Mouse (Mus musculus) liver, adult 2 months (tissue): ENCODE data around the gene Lamp1. TPM values are rescaled to one million over a fixed set of nuclear protein-coding genes. Genes with fewer than 3 reads are reported as not detected.

ENCODE experiments used
- DNase-seq: peaks from one replicate; pipeline ENCODE4 v3.0.0-alpha.2; 2011; ENCODE audit warnings: low read depth, low spot score; ENCODE audit errors: extremely low read depth
- H3K27ac ChIP-seq: fragments of 200-500 bp; replicated peaks from 2 replicates; pipeline ENCODE4 v1.5.1; 2012; ENCODE audit warnings: low read depth, mild to moderate bottlenecking, control low read depth, inconsistent platforms, low read length; ENCODE audit not compliant: insufficient read depth
- H3K27me3 ChIP-seq: fragments of 200-500 bp; 2 replicates; pipeline ENCODE4 v1.6.1; 2012; ENCODE audit warnings: mild to moderate bottlenecking, moderate library complexity, low read length, inconsistent platforms; ENCODE audit not compliant: control insufficient read depth, insufficient read depth
- H3K36me3 ChIP-seq: fragments of 200-500 bp; 2 replicates; pipeline ENCODE4 v1.6.1; 2012; ENCODE audit warnings: low read length, inconsistent platforms; ENCODE audit not compliant: control insufficient read depth, insufficient read depth
- H3K4me1 ChIP-seq: fragments of 200-500 bp; 2 replicates; pipeline ENCODE4 v1.6.1; 2011; ENCODE audit warnings: low read length; ENCODE audit not compliant: control insufficient read depth, insufficient read depth
- H3K4me3 ChIP-seq: fragments of 200-500 bp; 2 replicates; pipeline ENCODE4 v1.5.1; 2011; ENCODE audit warnings: low read depth, mild to moderate bottlenecking, control low read depth, low read length, moderate library complexity; ENCODE audit not compliant: insufficient read depth
- H3K79me2 ChIP-seq: fragments of 200-500 bp; 2 replicates; pipeline ENCODE4 v1.6.1; 2012; ENCODE audit warnings: inconsistent platforms, mild to moderate bottlenecking, low read length, moderate library complexity; ENCODE audit not compliant: control insufficient read depth, insufficient read depth
- H3K9ac ChIP-seq: fragments of 200-500 bp; 2 replicates; pipeline ENCODE4 v1.6.1; 2012; ENCODE audit warnings: low read depth, mild to moderate bottlenecking, control low read depth, inconsistent platforms, low read length
- CTCF ChIP-seq: fragments of 200-500 bp; IDR thresholded peaks from 2 replicates; pipeline ENCODE4 v1.5.1; 2011; ENCODE audit warnings: low read depth, low read length, control low read depth
- POLR2A ChIP-seq: fragments of 200-500 bp; IDR thresholded peaks from 2 replicates; pipeline ENCODE4 v1.6.1; 2011; ENCODE audit warnings: low read length, control low read depth; ENCODE audit not compliant: insufficient read depth; ENCODE audit errors: extremely low read depth
- WGBS: fragments of 180-500 bp; shearing (Covaris S2); methylation state at CpG from one replicate; pipeline ENCODE4 v1.1.7; 2018; 5-methylcytosine and 5-hydroxymethylcytosine counted together
- polyA plus RNA-seq: library from polyadenylated mRNA; depleted of rRNA; stranded (reverse); fragments of >200 nt; gene quantifications from 2 replicates; pipeline ENCODE4 v1.2.3, GENCODE M21; 2012
- total RNA-seq: library from RNA; depleted of rRNA; stranded (reverse); fragments of >200 nt; gene quantifications from 2 replicates; pipeline ENCODE4 v1.2.3, GENCODE M21; 2014

The Lamp1 gene
- total and polyA plus RNA-seq, 2 experiments = 381 to 563 TPM

- H3K36me3 ChIP-seq = no peaks in the 10 kb centered on the region; the same call in 1 of the 2 replicates
- peaks cover 7% of the 10 kb centered on the region; the same call in 1 of the 2 replicates for H3K4me1 ChIP-seq
- 74% methylated on average over 10 of the region's 10 CpGs for WGBS
- no peak overlapping the region for H3K4me3 ChIP-seq
- TF ChIP-seq CTCF = no peak
- no peak for TF ChIP-seq POLR2A
- no peaks in the 10 kb centered on the region for H3K27me3 ChIP-seq
- DNase-seq = no peak
- peaks cover 4% of the 10 kb centered on the region; the same call in 1 of the 2 replicates for H3K79me2 ChIP-seq
- H3K9ac ChIP-seq = no peak overlapping the region
- no peak overlapping the region for H3K27ac ChIP-seq
Measured at GRCm38 (mm10) chr8:13194818-13195217, 35.9 kb downstream of the Lamp1 start.

GRCm38 (mm10) chr8:13197493-13197892 lies 38.5 kb downstream of the Lamp1 start:
- Histone ChIP-seq H3K9ac (no peak overlapping the region), H3K4me3 (no peak overlapping the region), H3K4me1 (peaks cover 4% of the 10 kb centered on the region; the same call in 1 of the 2 replicates), H3K36me3 (no peaks in the 10 kb centered on the region; the same call in 1 of the 2 replicates), H3K79me2 (peaks cover 7% of the 10 kb centered on the region; the same call in 1 of the 2 replicates), H3K27ac (no peak overlapping the region), H3K27me3 (no peaks in the 10 kb centered on the region)
- no peak for DNase-seq
- WGBS = 95% methylated on average over 5 of the region's 5 CpGs
- TF ChIP-seq POLR2A = no peak
- no peak for TF ChIP-seq CTCF

- H3K79me2 ChIP-seq = peaks cover 7% of the 10 kb centered on the region; the same call in 1 of the 2 replicates
- peak overlapping the region; percentile 87 for H3K4me3 ChIP-seq
- no peaks in the 10 kb centered on the region for H3K27me3 ChIP-seq
- peak overlapping the region; percentile 87; the same call in 1 of the 2 replicates for H3K9ac ChIP-seq
- WGBS = 26% methylated on average over 14 of the region's 14 CpGs
- DNase-seq = peak; percentile 66
- H3K4me1 ChIP-seq = peaks cover 4% of the 10 kb centered on the region; the same call in 1 of the 2 replicates
- H3K27ac ChIP-seq = no peak overlapping the region
- TF ChIP-seq POLR2A = no peak
- no peak for TF ChIP-seq CTCF
- H3K36me3 ChIP-seq = no peaks in the 10 kb centered on the region; the same call in 1 of the 2 replicates
Measured at GRCm38 (mm10) chr8:13199385-13200061, 40.6 kb downstream of the Lamp1 start.

GRCm38 (mm10) chr8:13200301-13201012 lies 41.5 kb downstream of the Lamp1 start, which contains the start of gene Grtp1:
Gene Grtp1, minus strand, starts transcription at chr8:13200620.
- H3K36me3 ChIP-seq = no peaks in the 10 kb centered on the region; the same call in 1 of the 2 replicates
- H3K79me2 ChIP-seq = peaks cover 7% of the 10 kb centered on the region; the same call in 1 of the 2 replicates
- peak within 1 kb of the TSS; percentile 92 for H3K9ac ChIP-seq
- H3K4me3 ChIP-seq = peak within 1 kb of the TSS; percentile 87
- DNase-seq = peak; percentile 91
- no peak for TF ChIP-seq CTCF
- TF ChIP-seq POLR2A = no peak; the same call in 1 of the 2 replicates
- no peaks in the 10 kb centered on the region for H3K27me3 ChIP-seq
- WGBS = 2% methylated on average over 53 of the region's 58 CpGs
- H3K4me1 ChIP-seq = peaks cover 4% of the 10 kb centered on the region; the same call in 1 of the 2 replicates
- peak within 1 kb of the TSS; percentile 99 for H3K27ac ChIP-seq

- no peaks in the 10 kb centered on the region for H3K27me3 ChIP-seq
- H3K4me3 ChIP-seq = peak overlapping the region; percentile 87
- TF ChIP-seq CTCF = no peak
- TF ChIP-seq POLR2A = no peak
- DNase-seq = no peak
- peak overlapping the region; percentile 92 for H3K9ac ChIP-seq
- H3K79me2 ChIP-seq = peaks cover 7% of the 10 kb centered on the region; the same call in 1 of the 2 replicates
- H3K4me1 ChIP-seq = peaks cover 4% of the 10 kb centered on the region; the same call in 1 of the 2 replicates
- H3K27ac ChIP-seq = peak overlapping the region; percentile 99
- under 1% methylated on average over 18 of the region's 18 CpGs for WGBS
- no peaks in the 10 kb centered on the region; the same call in 1 of the 2 replicates for H3K36me3 ChIP-seq
Measured at GRCm38 (mm10) chr8:13201013-13201334, 42.0 kb downstream of the Lamp1 start.
